Mouse (Mus musculus) ES-E14 (cell line): ENCODE results near the gene Brat1. TPM values are rescaled to one million over a fixed set of nuclear protein-coding genes. Genes with fewer than 3 reads are reported as not detected.

ENCODE experiments used
- DNase-seq: peaks from one replicate; pipeline ENCODE4 v3.0.0-alpha.2; 2013; ENCODE audit warnings: low read depth, low spot score
- H3K27ac ChIP-seq: 2 replicates; pipeline ENCODE4 v1.5.1; 2012; ENCODE audit warnings: low read depth, mild to moderate bottlenecking, low read length, moderate library complexity, mixed read lengths; ENCODE audit not compliant: poor library complexity, insufficient read depth, severe bottlenecking
- H3K36me3 ChIP-seq: 2 replicates; pipeline ENCODE4 v1.6.1; 2012; ENCODE audit warnings: mild to moderate bottlenecking, low read length, moderate library complexity, mixed read lengths; ENCODE audit not compliant: control insufficient read depth, poor library complexity, insufficient read depth, severe bottlenecking
- H3K4me1 ChIP-seq, 2 experiments: fragments of 150-350 bp in 1 of 2; sonication (generic) in 1 of 2; 2 replicates each; pipeline ENCODE4 v1.6.1; 2012; ENCODE audit warnings: low read length in 2 of 2, mild to moderate bottlenecking in 1 of 2, mixed read lengths in 1 of 2; ENCODE audit not compliant: control insufficient read depth in 2 of 2, insufficient read depth in 2 of 2, poor library complexity in 1 of 2
- H3K4me3 ChIP-seq, 2 experiments: fragments of 150-350 bp in 1 of 2; sonication (generic) in 1 of 2; 2 replicates each; pipeline ENCODE4 v1.5.1; 2012; ENCODE audit warnings: low read length in 2 of 2, low read depth in 1 of 2, mild to moderate bottlenecking in 1 of 2, mixed read lengths in 1 of 2; ENCODE audit not compliant: insufficient read depth in 1 of 2, poor library complexity in 1 of 2, severe bottlenecking in 1 of 2
- H3K9ac ChIP-seq: 2 replicates; pipeline ENCODE4 v1.6.1; 2012; ENCODE audit warnings: low read depth, mild to moderate bottlenecking, low read length, mixed read lengths; ENCODE audit not compliant: poor library complexity, insufficient read depth, severe bottlenecking
- H3K9me3 ChIP-seq: fragments of 150-350 bp; sonication (generic); 2 replicates; pipeline ENCODE4 v1.6.1; 2012; ENCODE audit warnings: low read depth, mild to moderate bottlenecking, low read length; ENCODE audit not compliant: control insufficient read depth, insufficient read depth
- CHD2 ChIP-seq: IDR thresholded peaks from 2 replicates; pipeline ENCODE4 v1.6.1; 2014; ENCODE audit warnings: mild to moderate bottlenecking, low read depth, low read length, inconsistent platforms
- HCFC1 ChIP-seq: IDR thresholded peaks from 2 replicates; pipeline ENCODE4 v1.6.1; 2012; ENCODE audit warnings: low read length, inconsistent platforms, borderline replicate concordance; ENCODE audit not compliant: insufficient read depth
- MAFK ChIP-seq: IDR thresholded peaks from 2 replicates; pipeline ENCODE4 v1.6.1; 2014; ENCODE audit warnings: mild to moderate bottlenecking, low read depth, low read length, inconsistent platforms; ENCODE audit not compliant: insufficient read depth
- ZC3H11A ChIP-seq: IDR thresholded peaks from 2 replicates; pipeline ENCODE4 v1.6.1; 2012; ENCODE audit warnings: low read depth, mild to moderate bottlenecking, inconsistent platforms, low read length, borderline replicate concordance
- ZNF384 ChIP-seq: IDR thresholded peaks from 2 replicates; pipeline ENCODE4 v1.6.1; 2012; ENCODE audit warnings: low read depth, low read length, inconsistent platforms
- in situ Hi-C, 2 experiments: fragments of 600-800 bp; cut with MboI; formaldehyde crosslinking; loops; one replicate each; pipeline ENCODE4 v1.15.1; 2025; ENCODE audit warnings: low sequenced_read_pairs in 2 of 2, inconsistent platforms in 1 of 2; ENCODE audit not compliant: unreplicated experiment in 2 of 2
- total RNA-seq: library from RNA; depleted of rRNA; stranded (reverse); fragments of 300-350 nt; gene quantifications from 2 replicates; pipeline ENCODE4 v1.2.3, GENCODE M21; 2012

Brat1 gene
- total RNA-seq, 1 experiment = 19.4 TPM

- Histone ChIP-seq H3K9me3 (no peaks in the 10 kb centered on the region), H3K4me1 (peaks cover 0 to 11% of the 10 kb centered on the region in 2 experiments; a peak in 2 of 4 replicates), H3K9ac (no peak overlapping the region), H3K36me3 (peaks cover 2% of the 10 kb centered on the region; the same call in 1 of the 2 replicates), H3K27ac (no peak overlapping the region), H3K4me3 (no peak overlapping the region)
- in situ Hi-C loops = no loop called here
- TF ChIP-seq ZC3H11A (no peak), ZNF384 (no peak), MAFK (no peak), CHD2 (no peak), HCFC1 (no peak)
- DNase-seq = no peak
Observed at GRCm38 (mm10) chr5:140695987-140696386, 8.8 kb upstream of the Brat1 start.

- DNase-seq = no peak
- no peaks in the 10 kb centered on the region for H3K9me3 ChIP-seq
- no peak overlapping the region for H3K27ac ChIP-seq
- TF ChIP-seq ZNF384 = no peak
- no peak for TF ChIP-seq MAFK
- no peak for TF ChIP-seq HCFC1
- no peak for TF ChIP-seq ZC3H11A
- no peak for TF ChIP-seq CHD2
- H3K9ac ChIP-seq = no peak overlapping the region
- no peak overlapping the region for H3K4me3 ChIP-seq
- H3K4me1 ChIP-seq = peaks cover 0 to 11% of the 10 kb centered on the region in 2 experiments; a peak in 3 of 4 replicates
- H3K36me3 ChIP-seq = 0 out of 2 replicates have a peak, but pooled peaks cover 2% of the 10 kb centered on the region
- in situ Hi-C loops = no loop called here
Observed at GRCm38 (mm10) chr5:140699776-140700175, 5.0 kb upstream of the Brat1 start.

GRCm38 (mm10) chr5:140701661-140702060 lies 3.1 kb upstream of the Brat1 start:
- Histone ChIP-seq H3K9ac (peak overlapping the region; percentile 79), H3K9me3 (no peaks in the 10 kb centered on the region), H3K4me1 (peaks cover 0 to 11% of the 10 kb centered on the region in 2 experiments; a peak in 3 of 4 replicates), H3K27ac (no peak overlapping the region), H3K4me3 (peak overlapping the region; percentile 72 to 74), H3K36me3 (peaks cover 2% of the 10 kb centered on the region; the same call in 1 of the 2 replicates)
- in situ Hi-C loops = no loop called here
- DNase-seq = peak; percentile 36
- TF ChIP-seq HCFC1 (no peak), MAFK (no peak), ZNF384 (no peak), ZC3H11A (no peak), CHD2 (no peak)

GRCm38 (mm10) chr5:140702103-140702513 lies 2.7 kb upstream of the Brat1 start, which contains the start of gene Iqce:
Gene Iqce, minus strand, starts transcription at chr5:140702378.
- H3K9ac ChIP-seq = peak within 1 kb of the TSS; percentile 79
- in situ Hi-C loops = no loop called here
- H3K36me3 ChIP-seq = peaks cover 2% of the 10 kb centered on the region; the same call in 1 of the 2 replicates
- TF ChIP-seq ZNF384 (peak; percentile 91), HCFC1 (no peak)
- DNase-seq = peak; percentile 81
- H3K4me1 ChIP-seq = peaks cover 0 to 11% of the 10 kb centered on the region in 2 experiments; a peak in 3 of 4 replicates
- peak within 1 kb of the TSS; percentile 48; the same call in 1 of the 2 replicates for H3K27ac ChIP-seq
- peak within 1 kb of the TSS; percentile 72 to 74 for H3K4me3 ChIP-seq
- H3K9me3 ChIP-seq = no peaks in the 10 kb centered on the region
